Mouse (Mus musculus): ENCODE results near the gene Ipo5. TPM values are rescaled to one million over a fixed set of nuclear protein-coding genes. Genes with fewer than 3 reads are reported as not detected.

Gene Ipo5
- total and polyA plus RNA-seq, 2 experiments from 2014 or later: 46.5 to 65.4 TPM

- DNase-seq (ENCODE audit: low spot score) (no peak), ATAC-seq (ENCODE audit: low FRiP score) (no peak)
- Histone ChIP-seq H3K9me3 (ENCODE audit: low read length) (no peaks in the 10 kb centered on the region), H3K4me1 (ENCODE audit: insufficient read depth, low read length) (peaks cover 4% of the 10 kb centered on the region; the same call in 1 of the 2 replicates), H3K27ac (ENCODE audit: low read depth, low read length) (no peak overlapping the region), H3K4me3 (ENCODE audit: low read depth, low read length) (no peak overlapping the region), H3K4me2 (ENCODE audit: low read depth, low read length, poor library complexity, severe bottlenecking) (no peak overlapping the region), H3K9ac (replicated peaks; ENCODE audit: low read length, poor library complexity, severe bottlenecking) (no peak overlapping the region), H3K27me3 (ENCODE audit: insufficient read depth, low read length) (no peaks in the 10 kb centered on the region), H3K36me3 (ENCODE audit: insufficient read depth, low read length) (no peaks in the 10 kb centered on the region)
- WGBS: 29% methylated on average over 3 of the region's 3 CpGs
- TF ChIP-seq CTCF (IDR thresholded peaks at IDR 0.05): no peak
These were observed 1.6 kb upstream of the Ipo5 start for GRCm38 (mm10) chr14:120909396-120909795.

- H3K4me2 ChIP-seq (ENCODE audit: low read depth, low read length, poor library complexity, severe bottlenecking): peak overlapping the region; percentile 83
- peak overlapping the region; percentile 89; the same call in 1 of the 2 replicates for H3K27ac ChIP-seq (ENCODE audit: low read depth, low read length)
- peak; percentile 75 for ATAC-seq (ENCODE audit: low FRiP score)
- peaks cover 4% of the 10 kb centered on the region; the same call in 1 of the 2 replicates for H3K4me1 ChIP-seq (ENCODE audit: insufficient read depth, low read length)
- no peaks in the 10 kb centered on the region for H3K9me3 ChIP-seq (ENCODE audit: low read length)
- no peak for TF ChIP-seq CTCF (IDR thresholded peaks at IDR 0.05)
- no peaks in the 10 kb centered on the region for H3K27me3 ChIP-seq (ENCODE audit: insufficient read depth, low read length)
- H3K4me3 ChIP-seq (ENCODE audit: low read depth, low read length): peak overlapping the region; percentile 82
- H3K9ac ChIP-seq (replicated peaks; ENCODE audit: low read length, poor library complexity, severe bottlenecking): peak overlapping the region; percentile 83
- peak; percentile 2 for DNase-seq (ENCODE audit: low spot score)
- no peaks in the 10 kb centered on the region for H3K36me3 ChIP-seq (ENCODE audit: insufficient read depth, low read length)
- 2% methylated on average over 15 of the region's 18 CpGs for WGBS
These were observed 704 bp upstream of the Ipo5 start for GRCm38 (mm10) chr14:120910320-120910719.

GRCm38 (mm10) chr14:120911388-120911901 is 421 bp downstream of the Ipo5 start:
- no peaks in the 10 kb centered on the region for H3K36me3 ChIP-seq (ENCODE audit: insufficient read depth, low read length)
- no peaks in the 10 kb centered on the region for H3K9me3 ChIP-seq (ENCODE audit: low read length)
- H3K9ac ChIP-seq (replicated peaks; ENCODE audit: low read length, poor library complexity, severe bottlenecking): peak overlapping the region; percentile 83
- under 1% methylated on average over 24 of the region's 63 CpGs for WGBS
- peak overlapping the region; percentile 89 for H3K27ac ChIP-seq (ENCODE audit: low read depth, low read length)
- H3K27me3 ChIP-seq (ENCODE audit: insufficient read depth, low read length): no peaks in the 10 kb centered on the region
- peak; percentile 57 for ATAC-seq (ENCODE audit: low FRiP score)
- peak; percentile 7; the same call in 1 of the 2 replicates for TF ChIP-seq CTCF (IDR thresholded peaks at IDR 0.05)
- H3K4me1 ChIP-seq (ENCODE audit: insufficient read depth, low read length): peaks cover 4% of the 10 kb centered on the region; the same call in 1 of the 2 replicates
- peak; percentile 62 for DNase-seq (ENCODE audit: low spot score)
- H3K4me2 ChIP-seq (ENCODE audit: low read depth, low read length, poor library complexity, severe bottlenecking): peak overlapping the region; percentile 83
- peak overlapping the region; percentile 82 for H3K4me3 ChIP-seq (ENCODE audit: low read depth, low read length)

GRCm38 (mm10) chr14:120912090-120912710 is 1.2 kb downstream of the Ipo5 start:
- Histone ChIP-seq H3K36me3 (ENCODE audit: insufficient read depth, low read length) (no peaks in the 10 kb centered on the region), H3K4me2 (ENCODE audit: low read depth, low read length, poor library complexity, severe bottlenecking) (peak overlapping the region; percentile 83), H3K4me1 (ENCODE audit: insufficient read depth, low read length) (peaks cover 4% of the 10 kb centered on the region; the same call in 1 of the 2 replicates), H3K9ac (replicated peaks; ENCODE audit: low read length, poor library complexity, severe bottlenecking) (peak overlapping the region; percentile 83; the same call in 1 of the 2 replicates), H3K27me3 (ENCODE audit: insufficient read depth, low read length) (no peaks in the 10 kb centered on the region), H3K4me3 (ENCODE audit: low read depth, low read length) (peak overlapping the region; percentile 82), H3K9me3 (ENCODE audit: low read length) (no peaks in the 10 kb centered on the region), H3K27ac (ENCODE audit: low read depth, low read length) (no peak overlapping the region)
- no peak for TF ChIP-seq CTCF (IDR thresholded peaks at IDR 0.05)
- no peak for DNase-seq (ENCODE audit: low spot score)
- 5% methylated on average over 11 of the region's 11 CpGs for WGBS
- ATAC-seq (ENCODE audit: low FRiP score): no peak

- Histone ChIP-seq H3K4me1 (ENCODE audit: insufficient read depth, low read length) (peaks cover 4% of the 10 kb centered on the region; the same call in 1 of the 2 replicates), H3K27ac (ENCODE audit: low read depth, low read length) (no peak overlapping the region), H3K9me3 (ENCODE audit: low read length) (no peaks in the 10 kb centered on the region), H3K4me3 (ENCODE audit: low read depth, low read length) (peak overlapping the region; percentile 82; the same call in 1 of the 2 replicates), H3K4me2 (ENCODE audit: low read depth, low read length, poor library complexity, severe bottlenecking) (peak overlapping the region; percentile 83), H3K9ac (replicated peaks; ENCODE audit: low read length, poor library complexity, severe bottlenecking) (no peak overlapping the region), H3K27me3 (ENCODE audit: insufficient read depth, low read length) (no peaks in the 10 kb centered on the region), H3K36me3 (ENCODE audit: insufficient read depth, low read length) (no peaks in the 10 kb centered on the region)
- 13% methylated on average over 7 of the region's 7 CpGs for WGBS
- TF ChIP-seq CTCF (IDR thresholded peaks at IDR 0.05): peak; percentile 28; the same call in 1 of the 2 replicates
- DNase-seq (ENCODE audit: low spot score) (peak; percentile 8), ATAC-seq (ENCODE audit: low FRiP score) (no peak)
These were observed 1.9 kb downstream of the Ipo5 start for GRCm38 (mm10) chr14:120912916-120913315.

- DNase-seq (ENCODE audit: low spot score): no peak
- H3K4me3 ChIP-seq (ENCODE audit: low read depth, low read length): no peak overlapping the region
- no peak overlapping the region for H3K27ac ChIP-seq (ENCODE audit: low read depth, low read length)
- H3K4me1 ChIP-seq (ENCODE audit: insufficient read depth, low read length): no peaks in the 10 kb centered on the region
- no peak overlapping the region for H3K9ac ChIP-seq (replicated peaks; ENCODE audit: low read length, poor library complexity, severe bottlenecking)
- WGBS: 93% methylated on average over 4 of the region's 4 CpGs
- H3K4me2 ChIP-seq (ENCODE audit: low read depth, low read length, poor library complexity, severe bottlenecking): no peak overlapping the region
- no peak for TF ChIP-seq CTCF (IDR thresholded peaks at IDR 0.05)
- H3K27me3 ChIP-seq (ENCODE audit: insufficient read depth, low read length): no peaks in the 10 kb centered on the region
- peaks cover 38% of the 10 kb centered on the region for H3K36me3 ChIP-seq (ENCODE audit: insufficient read depth, low read length)
- ATAC-seq (ENCODE audit: low FRiP score): no peak
- H3K9me3 ChIP-seq (ENCODE audit: low read length): no peaks in the 10 kb centered on the region
These were observed 10.8 kb downstream of the Ipo5 start for GRCm38 (mm10) chr14:120921805-120922204.
